Mouse (Mus musculus) neural tube, embryonic 10.5 days (tissue): ENCODE measurements around the gene Gins1.

Experiments
- DNase-seq: peaks from one replicate; pipeline ENCODE4 v3.0.0-alpha.2; 2017; ENCODE audit warnings: low spot score; ENCODE audit errors: extremely low spot score

Gene Gins1

GRCm38 (mm10) chr2:150955859-150956258 lies 50.7 kb downstream of the Gins1 start:
- DNase-seq, result no peak

DNA sequence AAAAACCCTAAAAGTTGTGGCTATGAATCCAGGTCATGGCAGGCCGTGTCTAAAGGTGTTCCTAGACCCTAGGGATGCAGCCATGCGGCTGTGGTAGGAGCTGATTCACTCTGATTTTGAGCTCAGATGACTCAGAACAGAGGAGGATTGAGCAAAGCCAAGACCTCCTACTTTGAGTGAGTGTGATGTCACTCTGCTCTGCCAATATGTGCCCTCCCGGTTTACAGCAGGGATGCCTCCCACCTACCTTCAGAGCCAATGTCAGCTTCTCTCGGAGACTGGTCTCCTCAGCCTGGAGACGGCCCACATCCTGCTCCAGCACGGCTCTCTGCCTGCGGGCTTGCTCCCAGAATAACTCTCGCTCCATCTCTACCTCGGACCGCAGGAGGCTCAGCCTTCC lies 54.3 kb downstream of the Gins1 start:
- DNase-seq, result no peak

- no peak for DNase-seq
Observed at GRCm38 (mm10) chr2:150963246-150963645, 58.0 kb downstream of the Gins1 start.

DNA sequence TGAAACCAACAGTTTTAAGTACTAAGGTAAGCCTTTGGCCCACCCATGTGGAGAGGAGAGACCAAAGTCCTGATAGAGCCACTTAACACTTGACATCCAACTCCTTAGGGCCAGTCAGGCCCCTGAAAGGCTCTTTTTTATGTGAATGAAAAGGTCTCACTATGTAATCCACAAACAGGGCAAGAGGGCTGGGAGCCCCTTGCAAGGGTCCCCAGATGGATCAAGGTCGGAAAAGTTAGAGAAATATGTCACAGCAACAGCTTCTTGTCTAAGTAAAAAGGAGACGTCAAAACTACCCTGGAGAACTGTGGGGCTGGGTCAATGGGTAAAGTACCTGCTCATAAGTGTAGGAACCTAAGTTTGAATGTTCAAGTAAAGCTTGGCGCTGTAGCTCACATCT lies 59.4 kb downstream of the Gins1 start:
- no peak for DNase-seq

- DNase-seq, result no peak
Observed at GRCm38 (mm10) chr2:150965951-150966350, 60.8 kb downstream of the Gins1 start.

GRCm38 (mm10) chr2:150967491-150967890 lies 62.3 kb downstream of the Gins1 start:
- DNase-seq, result no peak

- no peak for DNase-seq
Observed at GRCm38 (mm10) chr2:150969231-150969630, 64.0 kb downstream of the Gins1 start.

DNA sequence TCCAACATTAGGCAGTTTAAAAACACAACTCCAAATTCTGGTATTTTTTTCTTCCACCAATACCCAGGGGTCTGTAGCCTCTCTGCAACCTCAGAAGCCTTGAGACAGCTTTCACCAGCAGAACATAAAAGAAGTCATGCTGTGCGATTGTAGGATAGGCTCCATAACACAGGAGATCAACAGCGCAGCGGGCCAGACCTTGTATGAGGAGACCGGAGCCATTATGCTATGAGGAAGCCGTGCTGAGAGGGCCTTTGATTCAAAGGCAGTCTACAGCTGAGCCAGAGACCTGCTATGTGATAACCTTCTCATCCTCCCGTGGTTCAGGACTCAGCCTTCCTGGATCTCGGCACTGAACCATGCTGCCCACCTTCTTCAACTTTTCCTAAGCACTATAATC lies 66.7 kb downstream of the Gins1 start:
- DNase-seq, result peak; percentile 5

- DNase-seq, result peak; percentile 4
Observed at GRCm38 (mm10) chr2:150972681-150973080, 67.5 kb downstream of the Gins1 start.

- DNase-seq, result peak; percentile 8
Observed at GRCm38 (mm10) chr2:150973401-150974115, 68.4 kb downstream of the Gins1 start.

DNA sequence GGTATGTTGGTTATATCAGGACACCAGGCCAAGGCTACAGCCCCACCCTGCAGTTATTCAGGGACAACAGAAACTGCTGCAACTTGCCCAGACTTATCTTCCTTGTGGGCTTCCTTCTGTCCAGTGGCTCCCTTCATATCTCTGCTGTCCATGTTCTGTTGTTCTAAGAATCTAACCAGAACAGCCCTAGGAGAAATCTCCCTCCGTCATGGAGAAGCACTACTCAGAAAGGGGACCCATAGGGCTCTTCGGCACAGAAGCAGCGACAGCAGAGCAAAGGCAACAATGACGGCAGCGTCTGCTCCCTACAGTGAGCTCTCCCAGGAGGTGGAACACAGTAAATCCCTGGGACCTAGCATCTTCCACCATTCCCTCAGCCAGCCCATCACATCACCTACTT lies 71.7 kb downstream of the Gins1 start:
- peak; percentile 8 for DNase-seq

- no peak for DNase-seq
Observed at GRCm38 (mm10) chr2:150977676-150978075, 72.5 kb downstream of the Gins1 start.

DNA sequence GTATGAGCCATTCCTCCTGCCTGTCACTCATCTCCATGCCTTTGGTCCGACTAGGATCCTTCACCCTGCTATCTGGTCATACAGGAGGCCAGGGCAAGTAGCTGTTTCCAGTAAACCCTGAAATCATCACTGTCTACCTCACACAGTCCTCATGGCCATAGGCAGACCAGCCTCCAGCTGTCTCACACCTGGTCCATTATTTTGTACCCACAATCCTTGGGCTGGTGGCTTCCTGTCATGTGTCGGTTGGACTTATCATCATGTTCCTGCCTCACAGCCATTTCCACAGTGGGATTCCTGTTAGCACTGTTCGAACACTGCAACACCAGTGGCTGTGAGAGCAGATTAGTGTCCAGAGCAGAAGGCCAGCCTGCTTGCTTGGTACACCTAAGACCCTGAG lies 73.6 kb downstream of the Gins1 start:
- DNase-seq, result peak; percentile 10

- DNase-seq, result peak; percentile 8
Observed at GRCm38 (mm10) chr2:150979861-150980620, 74.8 kb downstream of the Gins1 start.
